Mouse (Mus musculus): ENCODE results near the gene Shcbp1l. TPM values are rescaled to one million over a fixed set of nuclear protein-coding genes. Genes with fewer than 3 reads are reported as not detected.
"Not testable (repeated sequence)": the region's sequence is repeated elsewhere in the genome, so short reads cannot be mapped to it uniquely, and the experiment has no call there.

The Shcbp1l gene
- total and polyA plus RNA-seq, 3 experiments: 5.6 to 36.0 (median 9.1) TPM

DNA sequence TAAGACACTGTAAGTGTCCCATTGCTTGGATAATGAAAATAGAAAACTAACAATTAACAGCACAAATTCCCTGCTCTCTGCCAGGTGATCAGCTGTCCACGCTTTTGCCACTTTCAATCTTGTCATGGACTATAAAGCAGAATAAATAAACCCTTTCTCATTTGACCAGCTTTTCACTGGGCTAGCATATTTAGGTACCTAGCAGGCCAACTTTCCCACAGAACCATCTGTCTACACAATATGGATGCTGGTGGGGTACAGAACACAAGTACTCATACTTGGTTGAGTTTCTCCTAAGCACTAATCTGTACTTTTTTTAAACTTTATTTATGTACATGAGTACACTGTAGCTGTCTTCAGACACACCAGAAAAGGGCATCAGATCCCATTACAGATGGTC lies 54.3 kb downstream of the Shcbp1l start:
- H3K9me3 ChIP-seq (replicated peaks): no peaks in the 10 kb centered on the region
- no peak overlapping the region for H3K4me3 ChIP-seq (ENCODE audit: low read depth, low read length)
- no peaks in the 10 kb centered on the region for H3K27me3 ChIP-seq (ENCODE audit: insufficient read depth, low read length)
- H3K36me3 ChIP-seq (replicated peaks): peaks cover 89% of the 10 kb centered on the region
- peaks cover 28% of the 10 kb centered on the region for H3K4me1 ChIP-seq (ENCODE audit: insufficient read depth, low read depth, low read length)
- DNase-seq (ENCODE audit: low spot score) (no peak), ATAC-seq (ENCODE audit: extremely low read depth, insufficient number of reproducible peaks, low FRiP score, poor library complexity, severe bottlenecking) (no peak)
- TF ChIP-seq TAL1 (conservative IDR thresholded peaks at IDR 0.05; ENCODE audit: low read depth, low read length) (no peak), GATA1 (IDR thresholded peaks at IDR 0.05; ENCODE audit: borderline replicate concordance, low read length) (no peak), GATA2 (IDR thresholded peaks at IDR 0.05; ENCODE audit: borderline replicate concordance, low read depth, low read length) (no peak), CTCF (IDR thresholded peaks at IDR 0.05; ENCODE audit: low read depth, low read length) (no peak), POLR2AphosphoS5 (IDR thresholded peaks at IDR 0.05; ENCODE audit: insufficient replicate concordance, low read depth, low read length) (no peak)

DNA sequence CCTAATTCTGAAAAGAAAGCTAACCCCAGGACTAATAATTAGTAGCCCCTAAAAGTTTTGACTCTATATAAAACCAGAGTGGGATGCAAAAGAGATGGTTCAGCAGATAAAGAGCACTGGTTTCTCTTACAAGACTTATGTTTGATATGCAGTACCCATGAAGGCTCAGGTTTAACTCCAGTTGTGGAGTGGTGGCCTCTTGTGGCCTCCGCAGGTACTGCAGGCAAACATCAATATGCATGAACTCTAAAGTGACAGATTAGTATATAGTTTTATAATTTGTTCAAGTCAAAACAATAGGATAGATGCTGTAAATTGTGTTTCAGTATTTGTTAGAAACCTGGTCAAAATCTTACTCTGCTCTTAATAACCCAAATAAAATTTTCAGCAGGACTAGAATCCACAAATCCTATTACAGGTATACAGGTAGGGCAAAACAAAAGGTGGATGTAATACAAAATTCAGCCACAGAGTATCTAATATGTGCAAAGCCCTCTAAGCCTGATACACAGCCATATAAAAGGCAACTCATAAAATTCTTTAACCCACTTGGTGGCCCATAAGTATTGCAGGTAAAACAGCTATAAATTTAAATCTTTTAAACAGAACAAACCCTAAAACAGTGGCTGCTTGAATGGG lies 55.5 kb downstream of the Shcbp1l start:
- DNase-seq (ENCODE audit: low spot score): no peak
- Histone ChIP-seq H3K4me1 (ENCODE audit: insufficient read depth, low read depth, low read length) (peaks cover 40% of the 10 kb centered on the region), H3K4me3 (ENCODE audit: low read depth, low read length) (no peak overlapping the region), H3K27me3 (ENCODE audit: insufficient read depth, low read length) (no peaks in the 10 kb centered on the region), H3K36me3 (replicated peaks) (peaks cover 79% of the 10 kb centered on the region), H3K9me3 (replicated peaks) (no peaks in the 10 kb centered on the region)
- ATAC-seq (ENCODE audit: extremely low read depth, insufficient number of reproducible peaks, low FRiP score, poor library complexity, severe bottlenecking): peak; percentile 35; the same call in 1 of the 2 replicates
- TF ChIP-seq CTCF (IDR thresholded peaks at IDR 0.05; ENCODE audit: low read depth, low read length): peak; percentile 78
- no peak for TF ChIP-seq POLR2AphosphoS5 (IDR thresholded peaks at IDR 0.05; ENCODE audit: insufficient replicate concordance, low read depth, low read length)
- no peak for TF ChIP-seq GATA1 (IDR thresholded peaks at IDR 0.05; ENCODE audit: borderline replicate concordance, low read length)

DNA sequence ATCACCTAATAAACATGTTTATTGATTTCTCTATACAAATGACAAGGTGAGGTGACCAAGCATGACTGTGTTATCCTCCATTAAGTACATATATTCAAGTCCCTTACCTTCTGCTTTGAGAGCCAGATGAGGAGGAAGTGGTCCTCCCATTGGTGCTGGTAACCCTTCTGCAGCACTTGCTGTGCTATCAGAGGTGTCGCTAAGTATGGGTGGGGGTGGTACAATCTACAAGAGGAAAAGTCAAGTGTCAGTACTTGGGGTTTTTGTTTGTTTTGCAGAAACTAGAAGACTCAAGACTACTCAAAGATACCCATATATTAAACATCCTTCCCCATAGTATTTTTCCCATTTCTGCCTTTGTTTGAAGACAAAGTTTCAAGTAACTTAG lies 56.1 kb downstream of the Shcbp1l start:
- H3K9me3 ChIP-seq (replicated peaks): no peaks in the 10 kb centered on the region
- ATAC-seq (ENCODE audit: extremely low read depth, insufficient number of reproducible peaks, low FRiP score, poor library complexity, severe bottlenecking): no peak

DNA sequence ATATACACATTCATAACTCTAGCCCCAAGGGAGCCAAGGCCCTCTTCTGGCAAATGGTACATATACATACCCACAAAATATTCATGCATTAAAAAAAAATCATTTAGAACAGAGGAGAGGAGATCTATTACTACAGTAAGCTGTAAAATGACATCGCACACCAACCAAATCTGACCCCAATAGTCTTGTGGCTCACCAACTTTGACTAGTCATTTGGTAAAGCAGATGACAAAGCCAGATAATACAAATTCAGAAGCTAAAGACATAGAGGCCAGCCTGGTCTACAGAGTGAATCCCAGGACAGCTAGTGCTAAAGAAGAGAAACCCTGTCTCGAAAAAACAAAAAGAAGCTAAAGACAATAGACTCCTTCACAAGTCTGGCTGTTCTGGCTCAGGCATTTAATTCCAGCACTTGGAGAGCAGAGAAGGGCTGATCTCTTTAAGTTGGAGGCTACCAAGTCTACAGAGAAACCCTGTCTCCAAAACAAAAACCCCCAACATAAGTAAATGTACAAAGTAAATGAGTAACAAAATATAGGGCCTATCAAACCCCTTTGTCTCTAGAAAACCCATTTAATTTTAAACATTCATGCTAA lies 60.3 kb downstream of the Shcbp1l start:
- peaks cover 31% of the 10 kb centered on the region for H3K36me3 ChIP-seq (replicated peaks)
- peak overlapping the region; percentile 97 for H3K4me3 ChIP-seq (ENCODE audit: low read depth, low read length)

More for the DNA sequence above, 56.1 kb downstream of the Shcbp1l start:
- no peak overlapping the region for H3K4me3 ChIP-seq (ENCODE audit: low read depth, low read length)
- no peaks in the 10 kb centered on the region for H3K27me3 ChIP-seq (ENCODE audit: insufficient read depth, low read length)
- TF ChIP-seq CTCF (IDR thresholded peaks at IDR 0.05; ENCODE audit: low read depth, low read length): no peak
- no peak for TF ChIP-seq POLR2AphosphoS5 (IDR thresholded peaks at IDR 0.05; ENCODE audit: insufficient replicate concordance, low read depth, low read length)
- TF ChIP-seq GATA1 (IDR thresholded peaks at IDR 0.05; ENCODE audit: borderline replicate concordance, low read length): no peak
- no peak for TF ChIP-seq TAL1 (conservative IDR thresholded peaks at IDR 0.05; ENCODE audit: low read depth, low read length)
- TF ChIP-seq GATA2 (IDR thresholded peaks at IDR 0.05; ENCODE audit: borderline replicate concordance, low read depth, low read length): no peak
- H3K36me3 ChIP-seq (replicated peaks): peaks cover 74% of the 10 kb centered on the region
- DNase-seq (ENCODE audit: low spot score): no peak
- peaks cover 40% of the 10 kb centered on the region for H3K4me1 ChIP-seq (ENCODE audit: insufficient read depth, low read depth, low read length)

DNA sequence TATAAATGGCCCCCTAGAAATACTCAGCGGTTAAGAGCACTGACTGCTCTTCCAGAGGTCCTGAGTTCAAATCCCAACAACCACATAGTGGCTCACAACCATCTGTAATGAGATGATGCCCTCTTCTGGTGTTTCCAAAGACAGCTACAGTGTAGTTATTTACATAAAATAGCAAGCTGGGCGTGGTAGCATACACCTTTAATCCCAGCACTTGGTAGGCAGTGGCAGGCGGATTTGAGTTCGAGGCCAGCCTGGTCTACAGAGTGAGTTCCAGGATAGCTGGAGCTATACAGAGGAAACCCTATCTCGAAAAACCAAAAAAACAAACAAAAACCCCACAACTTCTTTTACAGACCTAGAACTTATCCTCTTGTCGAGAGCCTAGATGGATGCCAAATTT lies 61.2 kb downstream of the Shcbp1l start:
- not testable (repeated sequence) for ATAC-seq (ENCODE audit: extremely low read depth, insufficient number of reproducible peaks, low FRiP score, poor library complexity, severe bottlenecking); DNase-seq (ENCODE audit: low spot score)
- peaks cover 34% of the 10 kb centered on the region for H3K4me1 ChIP-seq (ENCODE audit: insufficient read depth, low read depth, low read length)

More for the DNA sequence above, 60.3 kb downstream of the Shcbp1l start:
- DNase-seq (ENCODE audit: low spot score) (no peak), ATAC-seq (ENCODE audit: extremely low read depth, insufficient number of reproducible peaks, low FRiP score, poor library complexity, severe bottlenecking) (peak; percentile 15; the same call in 1 of the 2 replicates)
- H3K27me3 ChIP-seq (ENCODE audit: insufficient read depth, low read length): no peaks in the 10 kb centered on the region
- H3K4me1 ChIP-seq (ENCODE audit: insufficient read depth, low read depth, low read length): peaks cover 37% of the 10 kb centered on the region
- TF ChIP-seq TAL1 (conservative IDR thresholded peaks at IDR 0.05; ENCODE audit: low read depth, low read length): 0 out of 2 replicates have a peak, but pooled peaks have one; percentile 12
- no peak for TF ChIP-seq POLR2AphosphoS5 (IDR thresholded peaks at IDR 0.05; ENCODE audit: insufficient replicate concordance, low read depth, low read length)
- H3K9me3 ChIP-seq (replicated peaks): no peaks in the 10 kb centered on the region

DNA sequence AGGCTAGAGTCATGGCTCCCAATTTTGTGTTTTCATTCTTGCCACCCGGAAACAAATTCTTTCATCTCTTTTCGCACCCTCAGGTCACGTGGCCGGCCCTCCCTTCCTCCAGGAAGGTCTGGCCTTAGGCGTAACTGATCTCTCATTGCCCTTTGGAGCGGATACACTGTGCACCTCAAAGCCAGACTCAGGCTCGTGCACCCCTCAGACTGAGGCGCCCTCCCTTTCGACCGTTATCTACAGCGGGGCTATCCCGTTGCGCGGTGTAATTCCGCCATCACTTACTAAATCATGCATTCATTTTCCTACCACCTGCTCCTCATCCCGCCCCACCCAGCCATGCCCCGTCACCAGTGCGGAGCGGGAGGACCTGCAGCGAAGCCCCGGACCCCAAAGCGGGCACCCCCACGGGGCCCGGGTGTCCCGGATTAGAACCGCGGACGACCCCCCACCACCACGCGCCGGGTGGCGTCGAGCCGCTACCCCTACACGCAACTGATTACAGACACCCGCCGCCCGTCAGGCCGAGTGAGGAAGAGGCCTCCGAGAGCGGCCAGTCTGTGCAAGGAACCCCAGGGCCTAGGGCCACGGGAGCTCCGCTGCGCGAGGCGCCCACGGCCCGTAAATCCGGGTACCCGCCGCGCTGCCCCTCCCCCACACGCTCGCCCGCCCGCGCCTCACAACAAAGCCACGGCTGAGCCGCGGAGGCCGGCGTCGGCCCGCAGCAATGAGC lies 62.0 kb downstream of the Shcbp1l start:
- TF ChIP-seq POLR2AphosphoS5 (IDR thresholded peaks at IDR 0.05; ENCODE audit: insufficient replicate concordance, low read depth, low read length) (no peak), GATA2 (IDR thresholded peaks at IDR 0.05; ENCODE audit: borderline replicate concordance, low read depth, low read length) (no peak), GATA1 (IDR thresholded peaks at IDR 0.05; ENCODE audit: borderline replicate concordance, low read length) (no peak), TAL1 (conservative IDR thresholded peaks at IDR 0.05; ENCODE audit: low read depth, low read length) (no peak), CTCF (IDR thresholded peaks at IDR 0.05; ENCODE audit: low read depth, low read length) (no peak)
- peak overlapping the region; percentile 97 for H3K4me3 ChIP-seq (ENCODE audit: low read depth, low read length)
- no peaks in the 10 kb centered on the region for H3K27me3 ChIP-seq (ENCODE audit: insufficient read depth, low read length)
- peak; percentile 38 for ATAC-seq (ENCODE audit: extremely low read depth, insufficient number of reproducible peaks, low FRiP score, poor library complexity, severe bottlenecking)
- H3K36me3 ChIP-seq (replicated peaks): peaks cover 16% of the 10 kb centered on the region
- peak; percentile 61 for DNase-seq (ENCODE audit: low spot score)
- H3K9me3 ChIP-seq (replicated peaks): no peaks in the 10 kb centered on the region
- H3K4me1 ChIP-seq (ENCODE audit: insufficient read depth, low read depth, low read length): peaks cover 42% of the 10 kb centered on the region

More for the DNA sequence above, 61.2 kb downstream of the Shcbp1l start:
- peaks cover 24% of the 10 kb centered on the region for H3K36me3 ChIP-seq (replicated peaks)
- not testable (repeated sequence) for H3K9me3 ChIP-seq (replicated peaks); H3K27me3 ChIP-seq (ENCODE audit: insufficient read depth, low read length)
- peak overlapping the region; percentile 97 for H3K4me3 ChIP-seq (ENCODE audit: low read depth, low read length)
